Mouse (Mus musculus) mouse trophoblast stem cell (cell line): Measurements from ENCODE around the gene Selenot.
"Not testable (repeated sequence)": the region's sequence is repeated elsewhere in the genome, so short reads cannot be mapped to it uniquely, and the experiment has no call there.

Experiments
- in situ Hi-C, 2 experiments: fragments of 300-500 bp; cut with MseI, MboI; formaldehyde crosslinking; loops; 2 replicates in 1 of 2; 3 replicates in 1 of 2; pipeline ENCODE4 v1.15.1; 2025

The Selenot gene

DNA sequence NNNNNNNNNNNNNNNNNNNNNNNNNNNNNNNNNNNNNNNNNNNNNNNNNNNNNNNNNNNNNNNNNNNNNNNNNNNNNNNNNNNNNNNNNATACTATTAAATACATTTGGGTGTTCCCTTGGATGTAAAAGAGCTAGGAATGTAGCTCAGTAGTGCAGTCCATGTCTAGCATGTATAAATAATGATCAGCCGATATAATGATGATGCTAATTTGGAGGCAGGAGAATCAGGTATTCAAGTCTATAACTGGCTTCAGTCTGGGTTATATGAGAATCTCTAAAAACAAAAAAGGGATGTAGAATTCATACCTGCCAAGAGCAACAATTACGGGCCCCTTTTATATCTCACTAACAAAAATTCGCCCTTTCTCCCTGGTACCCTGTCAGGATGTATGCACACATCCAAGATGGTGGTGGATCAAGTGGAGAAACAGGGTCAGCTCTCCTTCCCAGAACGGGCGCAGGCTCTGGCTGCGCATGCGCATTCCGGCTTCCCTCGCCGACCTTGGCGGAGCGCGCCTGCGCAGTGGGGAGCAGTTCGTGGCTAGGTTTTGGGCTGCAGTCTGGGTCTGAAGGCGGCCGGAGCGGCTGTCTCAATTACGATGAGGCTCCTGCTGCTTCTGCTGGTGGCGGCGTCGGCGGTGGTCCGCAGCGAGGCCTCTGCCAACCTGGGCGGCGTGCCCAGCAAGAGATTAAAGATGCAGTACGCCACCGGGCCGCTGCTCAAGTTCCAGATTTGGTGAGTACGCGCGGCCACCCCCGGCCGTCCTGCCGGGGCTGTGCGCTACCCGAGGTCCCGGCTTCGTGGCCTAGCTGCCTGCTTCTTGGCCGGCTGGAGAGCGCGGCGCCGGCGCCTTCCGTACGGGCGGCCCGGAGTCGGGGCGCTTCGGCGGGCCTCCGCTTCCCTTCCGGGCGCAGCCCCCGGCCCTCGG, at the start of gene Selenot:
Gene Selenot, plus strand, starts transcription at position 500 of the 930 bp plus-strand sequence.
- in situ Hi-C loops, result no loop called here

GRCm38 (mm10) chr3:58536573-58536972, 39.9 kb upstream of the Selenot start:
- in situ Hi-C loops, result no loop called here

DNA sequence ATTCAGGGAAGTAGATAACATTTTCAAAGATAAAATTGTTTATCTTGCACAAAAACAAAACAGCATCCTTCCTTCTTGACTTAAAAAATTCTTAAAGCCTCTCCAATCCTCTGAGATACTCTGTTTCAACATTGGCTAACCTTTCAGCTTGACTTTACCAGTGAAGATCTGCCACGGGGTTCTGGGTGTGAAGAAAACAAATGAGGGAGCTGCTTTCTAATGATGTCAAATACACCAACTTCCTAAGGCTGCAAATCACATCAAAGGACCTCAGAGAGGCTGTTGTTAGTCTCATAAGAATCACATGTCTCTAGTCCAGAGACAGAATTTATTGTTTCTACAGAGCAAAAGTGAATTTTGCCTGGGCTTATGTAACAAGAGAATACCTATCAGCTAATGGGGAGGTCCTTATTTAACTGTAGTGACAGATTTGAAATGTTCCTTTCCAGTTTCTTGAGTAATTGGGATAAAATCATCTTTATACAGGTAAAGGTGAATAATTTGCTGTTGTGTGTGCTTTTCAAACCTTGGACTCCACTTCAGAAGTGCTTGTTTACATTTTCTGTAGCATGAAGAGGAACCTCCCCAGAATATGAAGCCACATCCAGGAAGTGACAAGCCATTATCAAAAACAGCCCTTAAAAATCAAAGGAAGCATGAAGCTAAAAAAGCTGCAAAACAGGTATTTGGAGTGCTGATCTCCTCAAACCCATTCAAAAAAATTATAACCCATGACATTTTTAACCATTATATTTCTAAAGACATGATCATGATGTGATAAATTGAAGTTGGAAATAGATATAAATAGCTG, 24.2 kb upstream of the Selenot start:
- in situ Hi-C loops, result no loop called here

DNA sequence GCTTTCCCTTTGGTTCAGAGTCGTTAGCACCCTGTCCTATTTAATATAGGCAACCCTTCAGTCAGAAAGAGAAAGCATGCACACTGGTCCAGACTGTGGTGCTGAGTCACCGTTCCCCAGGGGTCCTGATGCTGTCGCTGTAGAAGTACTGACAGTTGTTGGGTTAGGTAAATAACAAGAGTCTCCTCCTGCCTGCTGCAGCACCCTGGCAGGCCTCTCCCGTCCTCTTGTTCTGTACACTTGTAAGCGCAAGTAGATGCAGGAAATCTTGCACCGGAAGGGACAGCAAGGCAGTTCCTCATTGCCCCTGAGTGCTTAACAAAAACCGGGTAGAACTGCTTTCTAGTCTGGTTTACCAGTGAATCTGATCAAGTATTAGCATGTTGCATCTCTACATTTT, 19.8 kb upstream of the Selenot start:
- in situ Hi-C loops, result no loop called here

GRCm38 (mm10) chr3:58559887-58560286, 16.5 kb upstream of the Selenot start:
- in situ Hi-C loops, result no loop called here

DNA sequence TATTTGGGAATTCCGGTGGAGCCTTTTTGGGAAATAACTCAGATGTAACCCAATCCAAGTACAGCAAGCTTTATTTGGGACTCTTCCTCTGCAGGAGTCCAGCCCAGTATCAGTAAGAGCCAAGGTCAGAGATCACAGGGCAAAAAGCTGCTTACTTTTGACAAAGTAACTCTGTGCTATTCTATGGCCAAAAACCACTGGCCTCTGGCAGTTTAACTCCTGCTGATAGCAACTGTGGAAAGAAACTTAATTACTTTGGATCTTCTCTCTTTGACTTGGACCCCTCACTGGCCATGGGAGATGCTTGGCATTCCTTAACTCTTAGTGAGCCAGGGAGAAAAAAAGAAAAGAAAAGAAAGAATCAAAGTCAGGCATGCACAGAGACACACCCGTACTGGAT, 15.0 kb upstream of the Selenot start:
- in situ Hi-C loops, result no loop called here

- in situ Hi-C loops, result no loop called here
Measured at GRCm38 (mm10) chr3:58570821-58571220, 5.6 kb upstream of the Selenot start.

GRCm38 (mm10) chr3:58577067-58577503, 649 bp downstream of the Selenot start:
- in situ Hi-C loops, result no loop called here

DNA sequence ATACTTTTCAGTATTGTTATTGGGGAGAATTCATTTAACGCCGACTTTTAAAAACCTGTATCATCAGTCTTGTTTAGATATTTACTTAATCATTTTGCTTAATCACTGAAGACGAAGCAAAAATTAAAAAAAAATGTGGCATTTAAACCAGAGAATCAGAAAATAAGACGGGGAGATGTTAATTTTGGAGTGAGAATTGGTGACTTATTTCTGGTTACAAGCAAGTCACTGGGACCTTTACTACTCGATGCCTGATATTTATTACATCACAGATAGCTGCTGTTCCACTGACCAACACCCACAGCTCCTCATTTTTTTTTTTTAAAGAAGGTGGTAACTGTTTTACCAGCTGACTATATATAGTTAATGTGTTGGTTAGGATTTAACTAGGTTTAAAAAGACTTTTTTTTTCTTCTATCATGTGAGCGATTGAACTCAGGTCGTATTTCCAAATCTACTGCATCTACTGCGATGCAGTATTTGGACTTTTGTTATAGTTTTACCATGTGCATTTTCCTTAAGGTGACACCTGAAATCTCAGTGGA, 1.1 kb downstream of the Selenot start:
- in situ Hi-C loops, result no loop called here

GRCm38 (mm10) chr3:58581530-58581929, 5.1 kb downstream of the Selenot start:
- in situ Hi-C loops, result no loop called here

DNA sequence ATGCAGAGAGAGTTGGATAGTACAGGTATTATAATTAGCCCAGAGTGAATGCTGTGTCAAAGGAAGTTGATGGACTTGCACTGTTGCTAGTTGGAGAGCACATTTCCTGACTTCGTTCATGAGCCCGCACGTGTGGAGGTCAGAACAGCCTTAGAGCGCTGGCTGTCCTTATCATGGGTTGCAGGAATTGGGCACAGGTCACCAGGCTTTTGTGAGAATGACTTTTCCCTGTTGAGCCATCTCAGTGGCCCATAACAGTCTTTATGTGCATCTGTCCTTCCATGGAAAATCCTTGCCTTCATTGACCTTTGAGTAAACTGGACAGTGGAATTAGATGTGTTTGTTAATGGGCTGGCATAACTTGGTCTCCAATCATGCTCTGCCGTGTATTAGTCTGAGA, 5.9 kb downstream of the Selenot start:
- in situ Hi-C loops, result no loop called here

- in situ Hi-C loops, result no loop called here
Measured at GRCm38 (mm10) chr3:58582788-58583426, 6.5 kb downstream of the Selenot start.

DNA sequence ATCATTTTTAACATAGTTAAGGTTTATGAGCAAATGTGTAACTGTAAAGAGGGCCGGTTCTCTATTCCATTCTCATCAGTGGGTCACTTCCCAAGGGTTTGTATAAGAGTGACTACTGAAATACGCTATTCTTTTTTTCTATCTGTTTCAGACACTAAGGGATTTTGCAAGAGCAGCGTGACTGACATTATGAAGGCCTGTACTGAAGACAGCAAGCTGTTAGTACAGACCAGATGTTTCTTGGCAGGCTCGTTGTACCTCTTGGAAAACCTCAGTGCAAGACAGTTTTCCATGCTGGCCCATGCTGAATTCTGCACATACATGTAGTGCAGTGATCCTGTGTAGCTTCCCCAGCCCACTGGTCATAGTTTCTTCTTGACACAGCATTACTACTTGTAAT, 14.1 kb downstream of the Selenot start:
- in situ Hi-C loops, result not testable (repeated sequence)

GRCm38 (mm10) chr3:58592666-58593065, 16.2 kb downstream of the Selenot start:
- in situ Hi-C loops, result not testable (repeated sequence)

GRCm38 (mm10) chr3:58593623-58594022, 17.2 kb downstream of the Selenot start:
- in situ Hi-C loops, result no loop called here

GRCm38 (mm10) chr3:58608506-58608905, 32.1 kb downstream of the Selenot start:
- in situ Hi-C loops, result no loop called here

GRCm38 (mm10) chr3:58609985-58610384, 33.5 kb downstream of the Selenot start:
- in situ Hi-C loops, result no loop called here

GRCm38 (mm10) chr3:58621066-58621465, 44.6 kb downstream of the Selenot start:
- in situ Hi-C loops, result no loop called here

DNA sequence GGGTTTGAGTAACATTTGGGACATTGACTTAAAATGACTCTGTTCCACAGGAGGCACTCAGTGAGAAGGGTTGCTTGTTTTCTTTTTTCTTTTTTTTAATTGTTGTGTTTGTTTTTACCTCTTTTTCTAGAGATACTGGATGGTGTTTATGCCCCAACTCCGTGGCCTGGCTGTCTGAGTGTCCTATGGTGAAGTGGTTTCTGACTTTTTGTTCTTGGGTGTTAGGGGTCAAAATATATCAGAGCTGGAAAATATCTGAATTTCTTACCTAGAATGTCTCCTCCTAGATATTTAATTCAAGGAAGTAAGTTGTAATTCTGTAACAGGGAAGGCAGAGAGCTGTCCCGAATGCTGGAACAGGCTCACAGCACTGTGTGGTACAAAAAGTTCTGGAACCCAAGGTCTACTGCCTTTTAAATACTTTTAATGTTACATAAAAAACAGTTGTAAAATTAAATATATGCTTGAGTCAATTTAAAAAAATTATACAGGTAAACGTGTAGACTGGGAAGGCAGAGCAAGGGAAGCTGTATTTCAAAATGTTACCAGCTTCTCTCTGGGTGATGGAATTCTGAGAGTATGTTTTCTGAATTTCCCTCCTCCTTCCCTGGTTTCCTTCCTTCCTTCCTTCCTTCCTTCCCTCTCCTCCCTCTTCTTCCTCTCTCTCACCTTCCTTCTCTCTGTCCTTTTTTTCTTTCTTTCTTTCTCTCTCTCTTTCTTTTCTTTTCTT, 46.4 kb downstream of the Selenot start:
- in situ Hi-C loops, result no loop called here

- in situ Hi-C loops, result no loop called here
Measured at GRCm38 (mm10) chr3:58624981-58625380, 48.5 kb downstream of the Selenot start.

DNA sequence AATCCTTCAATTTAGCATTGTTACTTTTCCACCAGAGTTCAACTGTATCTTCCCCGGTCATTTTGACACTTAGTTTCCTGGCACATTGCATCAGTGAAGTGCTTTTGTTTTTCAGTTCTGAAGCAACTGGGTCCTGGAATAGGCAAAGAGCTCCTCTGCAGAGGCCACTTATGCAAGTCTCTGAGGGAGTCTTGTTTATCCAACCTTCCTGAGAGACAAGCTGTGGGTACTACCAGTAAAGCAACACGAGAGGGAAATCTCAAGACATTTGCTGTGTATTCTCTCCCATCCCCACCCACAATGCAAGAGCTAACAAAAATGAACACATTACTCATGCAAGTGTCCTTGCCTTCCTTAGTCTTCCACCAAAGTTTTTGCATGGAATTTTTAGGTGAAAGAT, 55.3 kb downstream of the Selenot start:
- in situ Hi-C loops, result no loop called here
